Mouse (Mus musculus) frontal cortex, postnatal 36 days (tissue): ENCODE measurements around the gene Cxcl12.

ENCODE experiments used
- DNase-seq, 2 experiments: peaks; one replicate each; pipeline ENCODE4 v3.0.0; 2022; ENCODE audit warnings: low spot score in 2 of 2

Cxcl12 gene

GRCm38 (mm10) chr6:117219911-117220481, 51.7 kb downstream of the Cxcl12 start:
- DNase-seq: no peak

- no peak for DNase-seq
These were observed 52.6 kb downstream of the Cxcl12 start for GRCm38 (mm10) chr6:117220831-117221345.
